Mouse (Mus musculus) testis, adult 2 months (tissue): Measurements from ENCODE around the gene Chmp6.

Experiments
- CTCF ChIP-seq: fragments of 200-500 bp; IDR thresholded peaks from 2 replicates; pipeline ENCODE4 v1.5.1; 2012; ENCODE audit warnings: low read depth, mild to moderate bottlenecking, inconsistent platforms, low read length, moderate library complexity; ENCODE audit not compliant: control insufficient read depth, insufficient read depth, insufficient replicate concordance
- POLR2A ChIP-seq: fragments of 200-500 bp; IDR thresholded peaks from 2 replicates; pipeline ENCODE4 v1.6.1; 2012; ENCODE audit warnings: low read depth, mild to moderate bottlenecking, inconsistent platforms, low read length, moderate library complexity; ENCODE audit not compliant: control insufficient read depth

GRCm38 (mm10) chr11:119947426-119947825 is 34.2 kb downstream of the Chmp6 start:
- TF ChIP-seq POLR2A (no peak), CTCF (no peak)
